Mouse (Mus musculus): ENCODE measurements around the gene Fras1.

Gene Fras1

GRCm38 (mm10) chr5:96578705-96579104 lies 204.9 kb downstream of the Fras1 start:
- no peak for DNase-seq (ENCODE audit: low spot score in 2 of 2)

GRCm38 (mm10) chr5:96579938-96580337 lies 206.2 kb downstream of the Fras1 start:
- no peak for DNase-seq (ENCODE audit: low spot score in 2 of 2)

DNA sequence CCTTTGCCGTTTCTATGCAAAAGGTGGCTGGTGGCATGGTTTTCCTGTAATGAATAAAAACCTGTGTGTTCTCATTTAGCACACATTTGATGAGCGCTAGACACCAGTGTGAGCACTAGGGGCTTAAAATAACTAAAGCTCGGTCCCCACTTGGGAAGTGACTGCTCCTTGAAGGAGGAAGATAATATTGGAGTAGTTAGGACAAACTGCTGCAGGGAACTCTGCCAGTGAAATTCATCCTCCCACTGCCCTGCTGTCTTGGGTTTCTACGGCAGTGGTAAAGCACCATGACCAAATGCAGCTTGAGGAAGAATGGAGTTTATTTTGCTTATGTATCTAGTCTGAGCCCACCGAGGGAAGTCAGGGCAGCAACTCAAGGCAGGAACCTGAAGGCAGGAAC lies 211.0 kb downstream of the Fras1 start:
- DNase-seq (ENCODE audit: low spot score in 2 of 2), result no peak

DNA sequence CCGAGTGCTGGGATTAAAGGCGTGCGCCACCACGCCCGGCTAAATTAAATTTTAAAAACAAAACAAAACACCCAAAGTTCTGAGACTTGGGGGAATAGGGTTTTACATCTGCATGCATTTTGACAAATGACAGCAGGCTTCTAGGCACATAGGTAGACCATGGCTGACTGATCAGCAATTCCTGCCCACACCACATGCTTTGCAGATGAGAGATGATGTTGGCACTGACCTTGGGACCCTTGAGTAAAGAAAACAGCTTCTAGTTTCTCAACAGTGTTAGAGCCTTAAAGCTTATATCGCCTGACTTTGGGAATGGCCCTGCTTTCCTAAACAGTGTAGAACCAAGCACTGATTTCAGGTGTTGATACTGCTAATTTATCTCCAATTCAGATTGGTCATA lies 216.9 kb downstream of the Fras1 start:
- no peak for DNase-seq (ENCODE audit: low spot score in 2 of 2)

GRCm38 (mm10) chr5:96595793-96596192 lies 222.0 kb downstream of the Fras1 start:
- no peak for DNase-seq (ENCODE audit: low spot score in 2 of 2)

DNA sequence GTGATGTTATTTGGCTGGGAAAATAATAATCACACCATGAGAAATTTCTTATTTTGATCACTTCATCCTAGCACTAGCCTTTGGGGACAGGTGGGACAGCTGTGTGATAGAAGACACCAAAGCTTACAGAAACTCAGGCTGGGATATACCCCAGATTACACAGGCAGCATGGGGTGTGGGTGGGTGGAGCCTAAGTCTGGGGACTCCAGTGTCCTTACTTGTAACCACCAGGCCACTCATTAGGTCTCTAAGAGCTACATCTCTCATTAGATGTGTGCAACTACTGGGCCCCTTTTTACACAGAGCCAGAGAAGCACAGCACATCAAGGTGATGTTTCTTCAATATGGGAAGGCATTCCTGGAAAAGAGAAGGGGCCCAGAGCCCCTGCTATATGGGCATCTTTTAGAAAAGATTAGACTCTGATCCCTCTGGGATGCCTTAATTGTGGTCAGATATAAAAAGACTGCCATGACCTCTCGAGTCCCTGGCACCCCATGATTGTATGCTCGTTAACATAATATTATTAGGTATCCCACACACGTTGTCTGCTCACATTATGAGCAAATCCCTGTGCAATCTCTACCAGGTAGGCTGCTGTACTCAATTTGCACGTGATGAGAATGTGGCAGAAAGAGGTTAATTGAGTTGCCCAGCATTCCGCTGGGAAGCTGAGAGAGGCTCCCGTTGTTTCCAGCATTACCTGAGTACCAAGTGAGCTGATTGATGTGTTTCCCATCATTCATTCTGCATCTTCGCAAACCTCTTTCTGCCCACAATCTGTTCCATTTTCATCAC lies 230.4 kb downstream of the Fras1 start:
- no peak for DNase-seq (ENCODE audit: low spot score in 2 of 2)

DNA sequence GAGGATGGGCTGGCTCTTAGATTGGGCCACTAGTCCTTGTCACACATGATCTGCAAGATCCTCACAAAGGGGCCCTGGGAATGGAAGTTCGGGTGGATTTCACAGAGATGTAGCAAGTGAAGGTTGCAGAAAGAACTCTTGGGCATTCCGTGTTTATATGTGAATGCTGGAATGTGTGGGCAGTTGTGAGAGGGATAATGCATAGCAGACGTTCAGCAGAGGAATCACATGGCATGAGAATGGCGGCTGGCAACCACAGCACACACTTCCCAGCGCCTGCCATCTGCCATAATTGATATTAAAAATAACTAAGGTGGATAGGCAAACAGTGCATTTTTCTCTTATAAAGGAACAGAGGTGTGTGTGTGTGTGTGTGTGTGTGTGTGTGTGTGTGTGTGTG lies 234.3 kb downstream of the Fras1 start:
- DNase-seq (ENCODE audit: low spot score in 2 of 2), result no peak

DNA sequence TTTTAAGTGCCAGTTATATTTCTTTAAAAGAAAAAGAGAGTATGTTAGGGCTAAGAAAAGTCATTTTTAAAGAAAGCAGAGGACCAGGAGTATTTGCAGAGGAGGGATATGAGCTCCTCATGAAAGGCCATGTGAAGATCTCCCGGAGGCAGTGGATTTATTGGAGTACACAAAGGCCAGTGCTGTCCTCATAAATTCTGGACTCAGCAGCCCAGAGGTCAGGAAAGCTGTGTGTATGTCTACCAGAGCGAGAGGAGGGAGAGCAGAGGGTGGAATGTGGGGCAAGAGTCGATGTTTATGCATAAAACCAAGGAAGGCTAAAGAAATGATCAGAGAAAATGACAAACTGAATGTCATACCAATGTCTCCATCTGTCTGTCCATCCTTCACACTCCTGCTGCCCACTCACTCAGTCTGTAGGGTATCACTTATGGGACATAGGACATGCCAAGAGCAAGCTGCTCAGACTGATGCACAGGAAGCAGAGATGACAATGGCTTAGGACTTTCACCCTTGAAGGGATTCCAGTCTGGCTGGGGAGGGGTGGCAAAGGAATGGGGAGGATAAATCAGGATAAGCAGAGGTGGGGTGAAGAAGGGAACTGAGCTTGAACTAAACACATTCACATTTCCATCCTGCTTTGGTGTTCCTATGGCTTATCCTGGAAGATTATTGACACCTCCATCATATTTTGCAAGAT lies 235.0 kb downstream of the Fras1 start:
- no peak for DNase-seq (ENCODE audit: low spot score in 2 of 2)

- DNase-seq (ENCODE audit: low spot score in 2 of 2), result no peak
These were observed 238.3 kb downstream of the Fras1 start for GRCm38 (mm10) chr5:96612077-96612476.

DNA sequence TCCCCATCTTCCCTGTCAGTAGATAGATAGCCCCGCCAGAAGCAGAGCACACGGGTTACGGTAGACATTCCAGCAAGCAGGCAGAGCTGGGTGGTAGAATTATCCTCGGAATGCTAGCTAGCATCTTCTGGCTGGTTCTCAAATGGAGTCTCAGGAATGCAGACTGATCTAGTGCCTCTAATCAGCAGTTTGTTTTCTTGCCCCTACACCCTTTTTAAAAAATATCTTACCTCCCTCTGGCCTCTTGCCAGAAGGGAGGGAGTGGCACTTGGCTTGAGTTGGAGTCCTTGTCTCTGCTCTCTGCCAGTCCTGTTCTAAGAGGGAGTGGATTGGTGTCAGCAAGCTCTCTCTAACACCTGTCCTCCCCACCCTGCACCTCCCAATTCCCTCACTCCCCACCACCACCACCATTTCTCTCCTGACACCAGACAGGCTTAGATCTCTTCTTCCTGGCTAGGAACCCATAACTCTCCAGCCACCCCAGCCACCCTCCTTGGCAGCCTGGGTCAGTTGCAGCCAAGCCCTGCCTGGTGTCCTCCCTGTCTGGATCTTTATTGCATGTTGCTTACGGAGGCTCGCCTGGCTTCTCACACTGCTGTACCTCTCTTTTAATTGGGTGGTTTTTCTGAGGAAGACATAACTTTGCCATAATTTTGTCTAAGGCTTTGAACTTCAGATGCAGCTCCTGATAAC lies 243.3 kb downstream of the Fras1 start:
- DNase-seq (ENCODE audit: low spot score in 2 of 2), result no peak

DNA sequence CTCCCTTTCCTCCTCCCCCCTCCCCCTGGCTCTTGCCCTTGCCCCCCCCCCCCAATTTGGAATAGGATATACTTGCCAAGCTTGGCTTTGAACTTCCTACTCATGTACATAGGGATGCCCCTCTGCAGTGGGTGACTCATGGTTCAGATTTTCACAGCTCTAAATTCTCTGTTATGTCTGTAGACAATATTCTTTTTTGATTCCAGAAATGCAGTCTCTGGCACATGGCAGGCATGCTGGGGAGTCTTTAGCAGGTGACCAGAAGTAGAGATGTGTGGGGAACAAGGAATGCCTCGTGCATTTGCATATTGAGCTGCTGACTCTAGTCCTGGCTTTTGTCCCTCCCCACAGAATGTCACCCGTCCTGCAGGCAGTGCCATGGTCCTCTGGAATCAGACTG lies 244.3 kb downstream of the Fras1 start:
- no peak for DNase-seq (ENCODE audit: low spot score in 2 of 2)

DNA sequence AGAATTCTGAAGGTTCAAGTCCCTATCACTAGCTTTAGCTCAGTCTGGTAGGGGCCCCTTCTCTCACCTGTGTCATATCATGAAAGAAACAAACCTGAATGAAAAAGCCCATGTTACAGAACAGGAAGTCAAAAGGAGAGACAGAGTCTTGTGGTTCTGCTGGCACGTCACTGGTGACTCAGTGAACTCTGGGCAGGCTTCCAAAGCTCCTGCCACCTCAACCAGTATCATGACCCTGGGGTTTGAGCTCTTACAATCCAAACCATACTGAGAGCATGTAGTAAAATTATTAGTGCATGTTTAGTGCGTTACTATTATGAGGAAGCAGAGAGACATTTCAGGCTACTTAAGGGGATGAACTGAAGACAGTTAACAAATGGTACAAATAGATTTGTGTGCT lies 246.5 kb downstream of the Fras1 start:
- DNase-seq (ENCODE audit: low spot score in 2 of 2), result no peak

DNA sequence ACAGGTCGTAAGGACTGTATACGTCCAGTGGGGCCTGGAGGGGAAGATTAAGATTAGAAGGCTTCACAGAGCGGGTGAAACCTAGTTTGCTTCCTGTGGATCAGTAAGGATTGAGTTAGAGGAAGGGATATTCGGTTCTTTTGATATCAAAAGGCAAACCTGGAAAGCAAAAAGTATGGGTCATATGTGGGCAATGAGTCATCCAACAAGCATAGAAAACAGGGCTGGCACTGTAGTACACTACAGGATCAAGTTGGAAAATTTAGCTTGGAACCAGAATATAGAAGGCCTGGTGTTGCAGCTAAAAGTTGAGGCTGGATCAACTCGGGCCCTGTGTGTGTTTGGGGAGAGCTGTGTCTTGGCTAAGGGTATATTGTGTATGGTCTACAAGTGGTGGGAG lies 246.9 kb downstream of the Fras1 start:
- DNase-seq (ENCODE audit: low spot score in 2 of 2), result no peak

DNA sequence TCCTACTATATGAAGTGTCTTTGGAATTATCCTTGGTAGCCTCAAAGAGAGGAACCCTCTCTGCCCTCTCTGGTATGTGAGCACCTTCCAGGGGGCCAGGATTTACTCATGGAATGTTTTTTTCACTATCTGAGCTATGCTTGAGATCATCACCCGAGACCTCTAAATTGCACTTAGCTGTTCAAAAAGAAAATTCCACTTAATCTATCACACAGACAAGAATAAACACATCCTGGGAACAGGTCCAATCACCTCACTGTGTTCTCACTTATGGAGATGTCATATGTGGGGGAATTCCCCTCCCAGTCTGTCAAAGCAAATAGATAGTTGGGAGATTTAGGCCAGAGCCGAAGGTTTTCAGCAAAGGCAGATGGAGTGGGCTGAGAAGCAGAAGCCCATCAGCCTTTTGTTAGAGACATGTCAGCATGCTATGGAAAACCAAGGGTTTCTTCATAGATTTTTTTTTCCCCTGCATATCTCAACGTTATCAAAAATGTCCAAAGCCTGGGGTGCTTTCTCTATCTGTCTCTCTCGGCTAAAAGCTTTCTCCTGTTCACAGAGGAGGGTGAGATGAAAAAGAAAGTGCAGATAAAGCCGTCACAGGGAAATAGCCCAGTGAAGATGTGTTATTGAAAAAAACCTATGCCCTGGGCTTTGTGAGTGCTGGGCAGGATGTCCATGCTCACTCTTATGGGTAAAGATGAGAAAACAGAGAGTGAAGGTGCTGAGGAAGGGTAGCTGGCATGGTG lies 249.0 kb downstream of the Fras1 start:
- DNase-seq (ENCODE audit: low spot score in 2 of 2), result no peak

GRCm38 (mm10) chr5:96629851-96630250 lies 256.1 kb downstream of the Fras1 start:
- no peak for DNase-seq (ENCODE audit: low spot score in 2 of 2)

GRCm38 (mm10) chr5:96635146-96635862 lies 261.5 kb downstream of the Fras1 start:
- no peak for DNase-seq (ENCODE audit: low spot score in 2 of 2)

DNA sequence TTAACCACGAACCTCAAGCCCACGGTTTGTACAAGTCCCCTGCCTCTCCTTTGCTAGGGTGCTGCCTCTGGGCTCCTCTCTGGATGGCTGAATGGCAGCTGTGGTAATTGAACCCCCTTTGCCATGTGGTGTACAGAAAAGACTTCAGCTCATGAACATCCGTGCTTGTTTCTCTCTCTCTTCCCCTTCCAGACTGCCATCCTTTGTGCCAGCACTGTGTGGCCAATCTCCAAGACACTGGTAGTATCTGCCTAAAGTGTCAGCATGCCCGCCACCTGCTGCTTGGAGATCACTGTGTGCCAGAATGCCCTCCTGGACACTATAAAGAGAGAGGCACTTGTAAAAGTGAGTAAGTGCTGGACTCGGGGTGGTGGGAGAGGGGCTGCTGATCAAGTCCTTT lies 262.1 kb downstream of the Fras1 start:
- DNase-seq (ENCODE audit: low spot score in 2 of 2), result no peak

- DNase-seq (ENCODE audit: low spot score in 2 of 2), result no peak
These were observed 265.6 kb downstream of the Fras1 start for GRCm38 (mm10) chr5:96639213-96639910.

DNA sequence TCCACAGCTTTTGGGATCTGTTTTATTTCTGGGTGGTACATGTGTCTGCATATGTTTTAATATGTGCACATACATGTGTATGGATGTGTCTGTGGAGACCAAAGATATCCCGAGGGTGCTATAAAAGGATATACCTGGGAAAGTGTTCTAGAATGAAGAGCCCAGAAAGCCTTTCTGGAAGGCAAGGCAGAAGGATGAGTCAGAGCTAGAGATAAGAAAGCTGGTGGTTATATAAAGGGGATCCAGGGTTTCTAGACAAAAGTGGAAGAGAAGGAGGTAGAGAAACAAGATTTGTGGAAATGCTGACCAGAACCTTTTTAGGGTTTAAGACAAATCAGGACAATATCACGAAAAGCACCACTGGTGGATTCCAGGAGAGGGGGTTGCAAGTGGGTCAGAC lies 267.5 kb downstream of the Fras1 start:
- no peak for DNase-seq (ENCODE audit: low spot score in 2 of 2)

DNA sequence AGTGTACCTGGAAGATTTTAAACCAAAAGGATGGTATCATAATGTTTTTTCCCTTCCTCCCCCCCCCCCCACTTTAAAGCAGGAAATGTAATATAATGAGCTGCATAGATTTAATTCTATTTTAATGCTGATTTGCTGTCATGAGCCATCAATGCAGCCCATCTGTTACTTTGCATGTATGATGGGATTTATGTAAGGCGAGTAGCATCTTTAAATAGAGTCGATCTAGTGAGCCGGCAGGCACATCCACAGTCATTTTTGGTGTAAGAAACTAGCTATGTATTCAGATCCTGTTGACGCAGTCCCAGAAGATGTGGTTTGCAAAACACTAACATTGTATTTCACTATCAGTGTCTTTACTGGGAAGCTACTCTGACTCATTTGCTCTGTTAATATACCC lies 301.9 kb downstream of the Fras1 start:
- no peak for DNase-seq (ENCODE audit: low spot score in 2 of 2)

DNA sequence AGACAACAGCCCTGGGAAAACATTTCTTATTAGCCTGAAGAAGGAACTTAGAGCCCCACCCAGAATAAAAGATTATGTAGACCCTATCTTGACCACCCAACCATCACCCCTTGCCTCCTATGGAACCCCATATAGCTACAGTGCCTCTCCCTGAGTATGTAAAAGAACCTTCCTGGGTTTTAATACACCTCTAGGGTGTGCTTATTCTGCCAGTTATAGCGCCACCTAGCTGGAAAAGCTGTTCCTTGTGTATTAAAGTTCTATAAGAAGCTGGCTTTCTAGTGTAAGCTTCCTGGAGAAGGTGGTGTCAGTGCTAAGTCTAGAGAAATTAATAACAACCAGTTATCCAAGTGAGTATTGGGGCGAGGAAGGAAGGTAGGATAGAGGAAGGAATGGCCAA lies 303.7 kb downstream of the Fras1 start:
- no peak for DNase-seq (ENCODE audit: low spot score in 2 of 2)
